33 mouse cellular contexts compared by ENCODE assay signal in genomic region chr11:67142047-67142446, GRCm38 (mm10). TPM values are rescaled to one million over a fixed set of nuclear protein-coding genes. Genes with fewer than 3 reads are reported as not detected.
A peak's percentile ranks its signal among the peaks of the same experiment; 100 is the strongest.
DNase-seq lines count a peak whose midpoint lies in the region; ATAC-seq and TF ChIP-seq lines count a peak whose summit lies in the region.
"Had no signal": no experiment of that assay in that cellular context is flagged by ENCODE, and none has a peak within 500 bp of the region (broad histone marks: within the 10 kb centered on the region; RNA-seq: fewer than 3 reads in every experiment).

No protein-coding gene starts in this region.

- peak overlapping the region; percentile 32 to 51 (median 50) for H3K4me3 ChIP-seq in CH12.LX (replicated peaks in 1 of 3; ENCODE audit: low read depth in 2 of 3, low read length in 2 of 3, poor library complexity in 1 of 3)
- H3K4me3 ChIP-seq: erythroblast, embryonic 14.5 days; hindbrain, embryonic 12.5 days; limb, embryonic 10.5 days; limb, embryonic 15.5 days; midbrain, embryonic 10.5 days; midbrain, embryonic 15.5 days; neural tube, embryonic 15.5 days had no signal

- peaks cover 14 to 50% of the 10 kb centered on the region in 2 experiments for H3K4me1 ChIP-seq in CH12.LX (ENCODE audit: control insufficient read depth in 1 of 2, insufficient read depth in 2 of 2)
- H3K4me1 ChIP-seq: hindbrain, embryonic 12.5 days; limb, embryonic 15.5 days; midbrain, embryonic 15.5 days; neural tube, embryonic 15.5 days had no signal

- peak overlapping the region; percentile 68 for H3K4me2 ChIP-seq in CH12.LX (ENCODE audit: insufficient read depth, low read depth, poor library complexity, severe bottlenecking)
- H3K4me2 ChIP-seq: heart, embryonic 11.5 days; hindbrain, embryonic 12.5 days; limb, embryonic 15.5 days; midbrain, embryonic 15.5 days; neural tube, embryonic 15.5 days had no signal

- no peak for ATAC-seq in inflammation-experienced regulatory T-cells, adult 6 months
- ATAC-seq: forebrain, postnatal 0 days; intestine, postnatal 0 days; midbrain, embryonic 15.5 days; Patski had no signal

- H3K36me3 ChIP-seq in CH12.LX (replicated peaks in 1 of 2; ENCODE audit: control insufficient read depth in 1 of 2, insufficient read depth in 1 of 2, low read length in 1 of 2): peaks cover 11 to 18% of the 10 kb centered on the region in 2 experiments
- H3K36me3 ChIP-seq: hindbrain, embryonic 12.5 days; limb, embryonic 10.5 days; limb, embryonic 15.5 days; midbrain, embryonic 10.5 days; midbrain, embryonic 15.5 days; neural tube, embryonic 15.5 days had no signal

- TF ChIP-seq EP300 in CH12.LX (IDR thresholded peaks at IDR 0.05; ENCODE audit: low read length): no peak

- TF ChIP-seq RAD21 in CH12.LX (IDR thresholded peaks at IDR 0.05; ENCODE audit: low read depth, low read length): no peak; the same call in 1 of the 2 replicates

- no peak for TF ChIP-seq CTCF in CH12.LX (conservative IDR thresholded peaks at IDR 0.05 in 1 of 2, IDR thresholded peaks at IDR 0.05 in 1 of 2; ENCODE audit: low read depth in 2 of 2, low read length in 2 of 2)

- peaks cover 8% of the 10 kb centered on the region for H3K79me2 ChIP-seq in CH12.LX (replicated peaks; ENCODE audit: control insufficient read depth, extremely low read depth, insufficient read depth, poor library complexity, severe bottlenecking)

- dilution Hi-C loops in CH12.LX (cut with MboI; ENCODE audit: extremely low pct_ligation_motif_present, extremely low pct_unique_long_range_greater_than_20kb, low sequenced_read_pairs): no loop called here

- no peaks in the 10 kb centered on the region for H3K27me3 ChIP-seq in CH12.LX (replicated peaks)
- H3K27me3 ChIP-seq: hindbrain, embryonic 12.5 days; limb, embryonic 15.5 days; midbrain, embryonic 15.5 days; neural tube, embryonic 15.5 days had no signal

- DNase-seq in adrenal gland, adult 8-10 months: peak; percentile 40
- DNase-seq in adrenal gland, postnatal 4 days (ENCODE audit: low spot score in 2 of 2): no peak
- peak; percentile 66 for DNase-seq in heart, adult 11 months
- DNase-seq in heart, adult 8-10 months (ENCODE audit: low spot score): no peak
- peak; percentile 42 for DNase-seq in CH12.LX (ENCODE audit: extremely low read depth)
- DNase-seq in forelimb bud, embryonic 11.5 days (ENCODE audit: low read depth, low spot score): peak; percentile 6
- DNase-seq: cerebellum, adult 2 months; cerebellum, postnatal 14 days; forebrain, postnatal 0 days; heart, postnatal 36 days; kidney, adult 9 months; kidney, postnatal 14 days; layer of hippocampus, adult 9-11 months; lung, postnatal 14 days; right cerebral cortex, postnatal 25 days; spleen, adult 18-20 months; thymus, postnatal 14 days had no signal

- no peaks in the 10 kb centered on the region for H3K9me3 ChIP-seq in CH12.LX (replicated peaks; ENCODE audit: low read length)
- H3K9me3 ChIP-seq: hindbrain, embryonic 12.5 days; limb, embryonic 10.5 days; limb, embryonic 15.5 days; midbrain, embryonic 10.5 days; midbrain, embryonic 15.5 days; neural tube, embryonic 15.5 days had no signal

- H3K9ac ChIP-seq in CH12.LX (ENCODE audit: insufficient read depth, low read depth): peak overlapping the region; percentile 85
- H3K9ac ChIP-seq: forebrain, postnatal 0 days; hindbrain, embryonic 12.5 days; limb, embryonic 15.5 days; midbrain, embryonic 15.5 days; neural tube, embryonic 15.5 days had no signal

- TF ChIP-seq POLR2A in CH12.LX (IDR thresholded peaks at IDR 0.05; ENCODE audit: low read depth, low read length): peak; percentile 74

- in situ Hi-C loops in CH12.LX (cut with MboI; ENCODE audit: low pct_ligation_motif_present, low pct_unique_long_range_greater_than_20kb, low sequenced_read_pairs): no loop called here

- peak overlapping the region; percentile 99 for H3K27ac ChIP-seq in CH12.LX (ENCODE audit: insufficient read depth, low read depth)
- H3K27ac ChIP-seq: hindbrain, embryonic 12.5 days; limb, embryonic 10.5 days; limb, embryonic 15.5 days; midbrain, embryonic 10.5 days; midbrain, embryonic 15.5 days; neural tube, embryonic 15.5 days had no signal

TF ChIP-seq in CH12.LX, 34 proteins besides CTCF, POLR2A, EP300 and RAD21:
- TF ChIP-seq SMC3 (IDR thresholded peaks at IDR 0.05; ENCODE audit: low read depth, low read length) (no peak), TBP (conservative IDR thresholded peaks at IDR 0.05; ENCODE audit: low read depth, low read length) (peak; percentile 62), ELF1 (IDR thresholded peaks at IDR 0.05; ENCODE audit: low read depth, low read length) (no peak), PAX5 (IDR thresholded peaks at IDR 0.05; ENCODE audit: low read length) (no peak), USF1 (IDR thresholded peaks at IDR 0.05; ENCODE audit: low read depth, low read length) (no peak), TCF12 (IDR thresholded peaks at IDR 0.05; ENCODE audit: low read depth, low read length) (0 out of 2 replicates have a peak, but pooled peaks have one; percentile 24), NELFE (IDR thresholded peaks at IDR 0.05; ENCODE audit: low read depth, low read length) (0 out of 2 replicates have a peak, but pooled peaks have one; percentile 56), MEF2A (IDR thresholded peaks at IDR 0.05; ENCODE audit: borderline replicate concordance, low read depth, low read length) (no peak), CHD2 (IDR thresholded peaks at IDR 0.05; ENCODE audit: low read length) (no peak), SIN3A (IDR thresholded peaks at IDR 0.05; ENCODE audit: low read length) (no peak), UBTF (IDR thresholded peaks at IDR 0.05; ENCODE audit: low read depth, low read length) (no peak), MXI1 (IDR thresholded peaks at IDR 0.05; ENCODE audit: low read depth, low read length) (no peak), E2F4 (IDR thresholded peaks at IDR 0.05; ENCODE audit: insufficient replicate concordance, low read depth, low read length) (no peak), JUN (IDR thresholded peaks at IDR 0.05; ENCODE audit: insufficient read depth, low read depth, low read length) (no peak), ZC3H11A (IDR thresholded peaks at IDR 0.05; ENCODE audit: low read depth, low read length) (no peak), MAZ (IDR thresholded peaks at IDR 0.05; ENCODE audit: low read depth, low read length) (no peak), MAFK (IDR thresholded peaks at IDR 0.05; ENCODE audit: insufficient replicate concordance, low read length) (no peak), IRF4 (IDR thresholded peaks at IDR 0.05; ENCODE audit: low read depth, low read length) (no peak), NRF1 (IDR thresholded peaks at IDR 0.05; ENCODE audit: low read depth, low read length) (no peak)

RNA-seq across cellular contexts. Expression of gene Myh2, which starts 28.8 kb away (rescaled TPM):
- total RNA-seq in adrenal gland, adult 8-10 months (2022): not detected
- 10 to 100 TPM in 1 of 2 experiments, 1 to 10 TPM in 1; 6.4 to 35.1 TPM for total RNA-seq in adrenal gland, postnatal 4 days (2021)
- total RNA-seq in heart, adult 8-10 months (2022): under 1 TPM; 0.29 to 0.47 (median 0.35) TPM
- total RNA-seq in CH12.LX (2012; rRNA removed): 0.08 TPM in 2 replicates
- total RNA-seq in CH12.LX (2014; rRNA removed): 0.04 TPM in 1 of 2 replicates, not detected in the other
- 0.04 TPM in 1 of 2 replicates, not detected in the other for polyA plus RNA-seq in CH12.LX (2012; ENCODE audit: insufficient read length, low read depth)
- polyA plus RNA-seq in inflammation-experienced regulatory T-cells, adult 6 months (2017; shearing (Covaris generic)): not detected
- total RNA-seq: granulocyte monocyte progenitor cell, adult 5-6 weeks; heart, postnatal 36 days; megakaryocyte progenitor cell, adult 5-6 weeks; MEL had no signal
- polyA plus RNA-seq: cerebellum, adult 2 months; erythroblast, embryonic 14.5 days; forebrain, embryonic 11.5 days; heart, embryonic 11.5 days; hindbrain, embryonic 12.5 days; limb, embryonic 10.5 days; liver, embryonic 16.5 days; Patski had no signal

RNA-seq across cellular contexts. Expression of gene Myh1, which starts 57.8 kb away (rescaled TPM):
- total RNA-seq in adrenal gland, adult 8-10 months (2022): under 1 TPM in 3 of 4 experiments, not detected in 1; 0.17 to 0.35 (median 0.25) TPM
- total RNA-seq in adrenal gland, postnatal 4 days (2021): 10 to 100 TPM; 35.6 to 60.0 TPM
- 1 to 10 TPM in 1 of 4 experiments, under 1 TPM in 3; 0.29 to 1.2 (median 0.54) TPM for total RNA-seq in heart, adult 8-10 months (2022)
- total RNA-seq in CH12.LX (2012; rRNA removed) (0.04 TPM in 2 replicates), CH12.LX (2014; rRNA removed) (0.04 TPM in 1 of 2 replicates, not detected in the other)
- polyA plus RNA-seq in CH12.LX (2012; ENCODE audit: insufficient read length, low read depth): 0.04 TPM in 1 of 2 replicates, not detected in the other
- polyA plus RNA-seq in inflammation-experienced regulatory T-cells, adult 6 months (2017; shearing (Covaris generic)): not detected
- total RNA-seq: granulocyte monocyte progenitor cell, adult 5-6 weeks; heart, postnatal 36 days; megakaryocyte progenitor cell, adult 5-6 weeks; MEL had no signal
- polyA plus RNA-seq: cerebellum, adult 2 months; erythroblast, embryonic 14.5 days; forebrain, embryonic 11.5 days; hindbrain, embryonic 12.5 days; midbrain, embryonic 10.5 days; Patski had no signal

Comparison
In these comparisons a context has a peak if more than half of its experiments do, and no peak if none do; other contexts are left out.
1. DNase-seq: peak in adrenal gland, adult 8-10 months (single experiment), heart, adult 11 months (single experiment), CH12.LX (single experiment) and forelimb bud, embryonic 11.5 days (single experiment); none in adrenal gland, postnatal 4 days (0 of 2) and heart, adult 8-10 months (single experiment).
2. RNA of gene Myh2, which starts 28.8 kb away (total RNA-seq): 6.4 to 35.1 TPM in adrenal gland, postnatal 4 days; 0.29 to 0.47 TPM in heart, adult 8-10 months, 0.04 to 0.08 TPM in CH12.LX and not detected in adrenal gland, adult 8-10 months; every median in the first group is over 4 times any median in the second.
3. RNA of gene Myh1, which starts 57.8 kb away (total RNA-seq): 35.6 to 60.0 TPM in adrenal gland, postnatal 4 days; 0.29 to 1.2 TPM in heart, adult 8-10 months, 0.17 to 0.35 TPM in adrenal gland, adult 8-10 months and 0.04 TPM in CH12.LX; every median in the first group is over 10 times any median in the second.